Mouse (Mus musculus): ENCODE measurements at regions not wholly inside any gene's neighbourhood (a gene's known extent, or its start where the extent isn't known, plus 50 kb on each side); places are given as distances from the start of the nearest gene placed in this dataset.

GRCm38 (mm10) chr7:82921722-82922121 lies 54.6 kb downstream of the Mex3b start:
- DNase-seq (ENCODE audit: low read depth, low spot score) = no peak

- peak; percentile 36 for DNase-seq (ENCODE audit: low read depth, low spot score)
These were observed 56.3 kb downstream of the Mex3b start for GRCm38 (mm10) chr7:82923220-82924071.

- no peak for DNase-seq (ENCODE audit: low read depth, low spot score)
These were observed 57.0 kb downstream of the Mex3b start for GRCm38 (mm10) chr7:82924092-82924491.

DNA sequence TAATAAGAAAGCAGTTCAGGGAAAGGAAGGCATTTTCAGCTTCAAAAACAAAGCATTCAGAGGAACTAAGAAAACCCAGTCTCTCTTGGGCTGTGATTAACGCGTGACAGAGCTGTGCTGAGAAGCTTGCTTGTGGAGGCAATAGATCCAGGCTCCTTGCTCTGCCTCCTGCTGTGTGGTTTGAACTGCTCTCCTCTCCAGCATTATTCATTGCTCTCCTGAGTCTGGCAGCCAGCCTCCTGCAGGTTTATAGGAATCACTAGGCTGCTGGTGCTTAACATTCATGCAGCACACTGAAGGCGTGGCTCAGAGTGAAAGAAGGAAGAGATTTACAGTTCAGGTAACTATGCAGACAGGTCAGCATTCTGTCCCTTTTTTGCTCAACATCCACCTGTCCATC lies 71.2 kb downstream of the Mex3b start:
- no peak for DNase-seq (ENCODE audit: low read depth, low spot score)

DNA sequence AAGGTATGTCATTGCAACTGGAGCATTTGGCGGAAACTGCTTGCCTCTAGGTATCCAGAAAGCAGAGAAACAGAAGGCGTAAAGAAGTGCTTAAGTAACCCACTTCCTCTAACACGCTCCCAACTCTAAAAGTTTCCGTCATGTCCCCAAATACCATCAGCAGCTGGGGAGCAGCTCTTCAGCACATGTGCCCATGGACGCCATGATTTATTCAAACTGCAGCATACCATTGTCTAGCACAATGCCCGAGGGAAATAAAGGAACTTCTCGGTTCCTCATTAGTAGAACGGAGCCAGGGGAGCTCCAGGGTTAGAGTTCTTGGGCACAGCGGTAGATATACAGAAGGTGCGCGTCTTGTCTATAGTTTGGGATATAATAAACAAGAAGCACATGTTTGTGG lies 72.4 kb downstream of the Mex3b start:
- DNase-seq (ENCODE audit: low read depth, low spot score) = no peak

- DNase-seq (ENCODE audit: low read depth, low spot score) = no peak
These were observed 76.2 kb downstream of the Mex3b start for GRCm38 (mm10) chr7:82943376-82943775.

GRCm38 (mm10) chr7:82943797-82944196 lies 76.7 kb downstream of the Mex3b start:
- no peak for DNase-seq (ENCODE audit: low read depth, low spot score)

- DNase-seq (ENCODE audit: low read depth, low spot score) = no peak
These were observed 82.2 kb downstream of the Mex3b start for GRCm38 (mm10) chr7:82949372-82949771.

DNA sequence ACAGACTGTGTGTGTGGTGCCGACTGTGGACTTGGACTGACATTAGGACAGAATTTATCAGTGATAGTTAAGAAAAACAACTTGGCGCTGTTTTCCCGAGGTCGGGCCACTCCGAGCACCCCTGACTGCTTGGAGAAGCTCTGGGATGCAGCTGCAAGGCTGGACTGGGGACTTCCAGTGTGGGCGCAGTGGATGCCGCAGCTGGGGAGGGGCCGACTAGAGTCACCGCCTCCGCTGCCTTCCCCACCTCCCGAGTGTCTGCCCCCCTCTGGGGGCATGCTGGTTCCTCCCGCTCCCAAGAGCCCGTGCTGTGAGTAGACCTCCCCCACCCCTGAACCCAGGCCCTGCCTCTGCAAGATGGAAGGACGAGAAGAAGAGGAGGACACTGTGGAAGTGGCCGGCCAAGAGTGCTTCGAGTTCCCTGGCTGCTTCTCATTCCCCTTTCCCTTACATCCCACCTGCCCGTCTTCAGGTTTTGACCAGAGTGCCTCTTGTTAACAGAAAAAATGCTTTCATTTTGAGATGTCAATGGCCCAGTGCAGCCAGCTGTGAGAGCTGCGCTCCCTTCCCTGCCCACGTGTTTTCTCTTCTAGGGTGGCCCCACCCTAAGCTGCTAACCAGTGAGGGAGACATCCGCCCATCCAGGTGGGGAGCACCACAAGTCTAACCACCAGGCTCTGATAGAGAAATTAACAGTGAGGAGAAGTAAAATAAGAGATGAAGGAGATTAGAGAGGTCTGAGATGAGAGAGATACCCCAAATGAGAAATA lies 90.3 kb downstream of the Mex3b start:
- no peak for DNase-seq (ENCODE audit: low read depth, low spot score)

- DNase-seq (ENCODE audit: low read depth, low spot score) = no peak
These were observed 103.5 kb downstream of the Mex3b start for GRCm38 (mm10) chr7:82970599-82970998.

DNA sequence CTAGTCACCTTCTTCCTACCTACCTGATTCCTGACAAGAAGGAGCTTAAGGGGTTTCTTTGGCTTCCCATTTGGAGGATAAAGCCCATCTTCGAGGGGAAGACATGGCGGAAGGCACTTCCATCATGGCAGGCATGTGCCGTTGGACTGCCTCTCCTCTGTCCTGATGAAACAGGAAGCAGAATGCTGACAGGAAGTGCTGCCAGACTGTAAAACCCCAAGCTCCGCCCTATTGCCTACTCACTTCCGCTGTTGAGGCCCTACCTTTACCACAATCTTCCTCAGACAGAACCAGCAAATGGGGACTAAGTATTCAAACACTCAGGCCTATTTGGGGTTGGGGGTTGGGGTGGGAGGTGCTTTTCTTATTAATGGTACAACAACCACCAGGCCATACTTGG lies 104.1 kb downstream of the Mex3b start:
- no peak for DNase-seq (ENCODE audit: low read depth, low spot score)

GRCm38 (mm10) chr7:82972214-82973006 lies 105.3 kb downstream of the Mex3b start:
- DNase-seq (ENCODE audit: low read depth, low spot score) = no peak

GRCm38 (mm10) chr7:82990708-82991107 lies 123.6 kb downstream of the Mex3b start:
- DNase-seq (ENCODE audit: low read depth, low spot score) = no peak

GRCm38 (mm10) chr7:82993136-82993535 lies 126.0 kb downstream of the Mex3b start:
- DNase-seq (ENCODE audit: low read depth, low spot score) = no peak

GRCm38 (mm10) chr7:82998848-82999247 lies 131.7 kb downstream of the Mex3b start:
- no peak for DNase-seq (ENCODE audit: low read depth, low spot score)

DNA sequence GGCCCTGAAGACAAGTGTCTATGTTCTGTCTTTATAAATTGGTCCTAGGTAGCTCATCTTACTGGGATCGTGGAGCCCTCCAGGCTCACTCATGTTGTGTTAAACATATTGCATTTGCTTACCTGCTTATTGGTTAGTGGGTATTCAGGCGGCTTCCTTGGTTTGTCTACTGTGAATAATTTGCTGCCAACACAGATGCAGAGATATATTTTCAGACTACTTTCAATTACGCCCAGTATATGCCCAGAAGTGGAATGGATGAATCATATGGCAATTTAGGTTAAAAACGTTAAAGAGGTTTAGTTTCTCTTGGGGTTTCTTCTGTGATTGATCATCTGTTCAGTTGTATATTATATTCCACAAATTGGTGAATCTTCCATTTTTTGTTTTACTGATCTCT lies 140.4 kb downstream of the Mex3b start:
- no peak for DNase-seq (ENCODE audit: low read depth, low spot score)

- DNase-seq (ENCODE audit: low read depth, low spot score) = no peak
These were observed 145.0 kb downstream of the Mex3b start for GRCm38 (mm10) chr7:83012145-83012544.

DNA sequence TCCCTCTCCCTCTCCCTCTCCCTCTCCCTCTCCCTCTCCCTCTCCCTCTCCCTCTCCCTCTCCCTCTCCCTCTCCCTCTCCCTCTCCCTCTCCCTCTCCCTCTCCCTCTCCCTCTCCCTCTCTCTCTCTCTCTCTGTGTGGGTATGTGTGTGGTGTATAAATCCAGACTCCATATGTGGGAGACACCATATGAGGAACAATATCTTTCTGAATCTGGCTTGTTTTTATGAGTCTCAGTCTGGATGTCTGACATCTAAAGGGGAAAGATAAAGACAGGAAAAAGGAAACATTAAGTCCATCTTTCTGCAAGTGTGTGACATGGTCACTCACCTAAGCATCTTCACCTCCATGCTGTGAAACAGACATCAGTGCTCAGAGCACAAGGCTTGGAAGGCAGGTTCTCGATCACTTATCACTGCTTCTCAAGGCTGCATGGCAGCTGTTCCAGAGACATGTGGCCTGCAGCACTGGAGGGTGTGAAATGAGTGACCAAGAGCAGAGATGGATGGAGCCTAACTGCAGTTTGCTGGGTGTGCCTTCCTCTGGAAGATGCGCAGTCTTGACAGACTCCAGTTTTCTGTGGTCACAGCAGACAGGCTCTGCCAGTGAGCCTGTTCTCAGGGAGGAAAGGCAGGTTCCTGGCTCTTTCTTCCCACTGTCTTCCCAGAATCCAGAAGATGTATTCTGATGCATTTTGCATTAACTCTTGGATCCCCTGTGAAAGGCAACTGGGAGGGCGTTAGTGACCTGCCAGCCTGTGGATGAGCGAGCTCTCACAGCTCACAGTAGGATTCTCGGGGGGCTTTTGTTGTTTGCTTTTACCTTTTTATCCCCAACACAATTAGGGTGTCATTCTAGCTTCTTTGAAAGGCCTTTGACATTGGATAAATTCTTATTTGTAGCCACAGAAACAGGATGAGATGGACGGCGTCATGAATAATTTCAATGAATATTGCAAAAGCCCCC lies 147.9 kb downstream of the Mex3b start:
- DNase-seq (ENCODE audit: low read depth, low spot score) = no peak

- DNase-seq (ENCODE audit: low read depth, low spot score) = no peak
These were observed 148.6 kb downstream of the Mex3b start for GRCm38 (mm10) chr7:83015756-83016155.

DNA sequence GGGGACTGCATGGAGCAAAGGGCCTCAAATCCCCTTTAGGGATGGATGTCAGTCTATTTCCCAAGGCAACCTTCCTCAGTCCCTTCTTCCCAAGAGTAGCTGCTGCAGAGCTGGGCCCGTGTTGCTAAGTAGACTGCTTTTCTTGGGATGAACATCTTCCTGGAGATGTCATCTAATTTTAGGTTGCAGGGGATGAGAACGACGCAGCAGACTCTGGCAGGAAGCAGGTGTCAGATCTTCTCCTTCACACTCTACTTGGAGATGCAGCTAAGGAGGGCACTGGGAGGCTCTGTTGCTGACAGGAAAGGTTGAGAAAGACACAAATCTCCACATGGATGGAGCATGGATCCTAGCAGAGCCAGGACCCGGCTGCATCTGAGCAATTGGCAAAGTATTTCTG lies 149.4 kb downstream of the Mex3b start:
- no peak for DNase-seq (ENCODE audit: low read depth, low spot score)

GRCm38 (mm10) chr7:83020584-83020983 lies 153.5 kb downstream of the Mex3b start:
- no peak for DNase-seq (ENCODE audit: low read depth, low spot score)

All from skeletal muscle tissue, adult 2 months (tissue).